Mouse (Mus musculus): ENCODE results near the gene Smad5. TPM values are rescaled to one million over a fixed set of nuclear protein-coding genes. Genes with fewer than 3 reads are reported as not detected.

Gene Smad5
- 10 to 100 TPM; 10.9 to 11.3 TPM for total RNA-seq (2023)

GRCm38 (mm10) chr13:56702469-56703221 lies at the start of gene Smad5:
Gene Smad5 (plus strand): TSS chr13:56703010.

GRCm38 (mm10) chr13:56753192-56753951 lies 50.6 kb downstream of the Smad5 start, which contains the start of gene Gm45623:
Gene Gm45623 (minus strand): TSS chr13:56753827.

Other genes with a start within 250 kb of the Smad5 start
- gene Il9, start 220.8 kb upstream of the Smad5 start, total RNA-seq (2023), result not detected
- gene Fbxl21, start 180.5 kb upstream of the Smad5 start, total RNA-seq (2023), result under 1 TPM; 0.15 to 0.16 TPM
- gene Lect2, start 154.5 kb upstream of the Smad5 start, total RNA-seq (2023), result not detected
- 100 to 1,000 TPM; 358 to 432 TPM for gene Tgfbi, start 93.5 kb upstream of the Smad5 start, total RNA-seq (2023)
- gene Gm45623, start 50.8 kb downstream of the Smad5 start, total RNA-seq (2023), result not detected
- gene Trpc7, start 193.0 kb downstream of the Smad5 start, total RNA-seq (2023), result not detected